Mouse (Mus musculus) forebrain, embryonic 11.5 days (tissue): ENCODE data around the gene Als2cl. TPM values are rescaled to one million over a fixed set of nuclear protein-coding genes. Genes with fewer than 3 reads are reported as not detected.

Source experiments
- microRNA-seq: library from miRNA; unstranded; fragments of <30 nt; microRNA quantifications from one replicate; pipeline ENCODE4, GENCODE M21; 2016; ENCODE audit not compliant: insufficient number of aligned reads
- polyA plus RNA-seq: library from polyadenylated mRNA; unstranded; fragments of >200 nt; fragmentation: Nextera tagmentation; extraction: Ambion mirVana; gene quantifications from 2 replicates; pipeline ENCODE4 v1.2.1, GENCODE M21; 2014

The Als2cl gene
- polyA plus RNA-seq, 1 experiment from 2014 or later, result 1.1 TPM

Small RNA genes within 50 kb of the gene (microRNA-seq; reads per million reads assigned to microRNA genes)
- gene Gm24269, result not detected

Other genes with a start within 250 kb of the Als2cl start
- gene Nbeal2, start 225.7 kb upstream of the Als2cl start, polyA plus RNA-seq, result 2.2 and 2.4 TPM in 2 replicates
- gene Ccdc12, start 223.4 kb upstream of the Als2cl start, polyA plus RNA-seq, result 149 and 164 TPM in 2 replicates
- gene Myl3, start 138.0 kb upstream of the Als2cl start, polyA plus RNA-seq, result 0.92 TPM in 1 of 2 replicates, not detected in the other
- gene Pth1r, start 132.7 kb upstream of the Als2cl start, polyA plus RNA-seq, result 19.5 and 21.3 TPM in 2 replicates
- not detected in 2 replicates for gene Prss42, start 81.7 kb upstream of the Als2cl start, polyA plus RNA-seq
- gene Prss44, start 65.9 kb upstream of the Als2cl start, polyA plus RNA-seq, result not detected in 2 replicates
- not detected in 2 replicates for gene Prss43, start 53.2 kb upstream of the Als2cl start, polyA plus RNA-seq
- gene Prss45, start 45.3 kb upstream of the Als2cl start, polyA plus RNA-seq, result not detected in 2 replicates
- gene Prss46, start 35.4 kb upstream of the Als2cl start, polyA plus RNA-seq, result not detected in 2 replicates
- gene Prss50, start 21.9 kb upstream of the Als2cl start, polyA plus RNA-seq, result 0.17 and 0.19 TPM in 2 replicates
- 0.07 and 0.12 TPM in 2 replicates for gene Tmie, start 243 bp downstream of the Als2cl start, polyA plus RNA-seq
- gene Fam240a, start 37.0 kb downstream of the Als2cl start, polyA plus RNA-seq, result not detected in 2 replicates
- gene Tdgf1, start 66.3 kb downstream of the Als2cl start, polyA plus RNA-seq, result not detected in 2 replicates
- gene Lrrc2, start 71.7 kb downstream of the Als2cl start, polyA plus RNA-seq, result 0.27 TPM in 1 of 2 replicates, not detected in the other
- gene Rtp3, start 110.7 kb downstream of the Als2cl start, polyA plus RNA-seq, result not detected in 2 replicates
- gene Ltf, start 139.4 kb downstream of the Als2cl start, polyA plus RNA-seq, result 0.61 and 0.89 TPM in 2 replicates
- gene Ccrl2, start 177.6 kb downstream of the Als2cl start, polyA plus RNA-seq, result 0.93 and 1.2 TPM in 2 replicates
- gene Lrrfip2, start 237.7 kb downstream of the Als2cl start, polyA plus RNA-seq, result 44.3 and 50.6 TPM in 2 replicates